Mouse (Mus musculus) megakaryocyte progenitor cell, adult 5-6 weeks (primary cell): Measurements from ENCODE around the gene Ate1. TPM values are rescaled to one million over a fixed set of nuclear protein-coding genes. Genes with fewer than 3 reads are reported as not detected.
"Not testable (repeated sequence)": the region's sequence is repeated elsewhere in the genome, so short reads cannot be mapped to it uniquely, and the experiment has no call there.

Experiments
- ATAC-seq: replicated peaks from 2 replicates; pipeline ENCODE4 v1.8.0; 2016; ENCODE audit warnings: mild to moderate bottlenecking, moderate TSS enrichment, inconsistent platforms; ENCODE audit not compliant: poor library complexity
- total RNA-seq, 2 experiments: library from RNA; stranded (forward) in 1 of 2; stranded (reverse) in 1 of 2; fragments of 157-497, 149-512 nt in 1 of 2; fragments of 200-1000 nt in 1 of 2; gene quantifications; 2 replicates each; pipeline versions ENCODE4 v1.2.3 to v1.2.4; 2015 to 2017

Gene Ate1
- total RNA-seq, 2 experiments from 2014 or later = 24.4 to 44.8 TPM

DNA sequence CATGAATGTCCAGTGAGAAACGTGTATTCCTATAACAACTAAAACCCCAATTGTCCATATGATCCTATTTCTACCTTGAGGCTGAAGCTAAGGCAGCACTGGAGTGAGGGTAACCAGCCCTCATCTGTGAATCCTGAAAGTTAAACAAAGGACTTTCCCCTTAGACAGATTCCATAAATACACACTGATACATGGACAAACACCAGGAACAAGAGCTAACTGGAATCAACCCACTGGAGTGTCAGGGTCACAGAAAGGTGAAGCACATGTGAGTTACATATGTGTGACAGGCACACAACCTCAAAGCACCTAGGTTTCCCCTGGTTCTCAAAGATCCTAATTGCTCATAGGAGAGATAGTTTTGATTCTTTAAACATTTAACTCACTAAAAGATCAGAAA, 100.2 kb downstream of the Ate1 start:
- no peak for ATAC-seq

DNA sequence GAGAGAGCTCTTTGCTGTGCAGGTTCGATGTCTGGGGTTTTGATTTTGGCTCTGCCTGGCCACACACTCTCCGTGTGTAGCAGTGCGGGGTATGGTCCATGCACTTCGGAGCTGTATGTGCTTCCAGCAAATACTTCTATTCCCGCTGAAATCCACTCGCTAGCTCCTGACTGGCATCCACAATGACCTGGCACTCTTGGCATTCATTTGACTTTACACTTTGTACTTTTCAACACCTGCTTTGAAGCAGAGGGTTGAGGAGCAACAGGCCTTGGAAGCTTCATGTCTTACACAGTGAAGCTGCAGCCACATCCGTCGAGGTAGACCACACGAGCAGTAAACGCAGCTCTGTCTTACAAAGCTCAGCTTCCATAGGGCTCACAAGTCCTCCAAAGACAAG, 112.5 kb downstream of the Ate1 start:
- no peak for ATAC-seq

GRCm38 (mm10) chr7:130403346-130403745, 116.8 kb downstream of the Ate1 start:
- no peak for ATAC-seq

- ATAC-seq = no peak
Measured at GRCm38 (mm10) chr7:130394697-130395096, 125.5 kb downstream of the Ate1 start.

- ATAC-seq = not testable (repeated sequence)
Measured at GRCm38 (mm10) chr7:130390060-130390459, 130.1 kb downstream of the Ate1 start.

- no peak for ATAC-seq
Measured at GRCm38 (mm10) chr7:130386308-130386707, 133.9 kb downstream of the Ate1 start.

DNA sequence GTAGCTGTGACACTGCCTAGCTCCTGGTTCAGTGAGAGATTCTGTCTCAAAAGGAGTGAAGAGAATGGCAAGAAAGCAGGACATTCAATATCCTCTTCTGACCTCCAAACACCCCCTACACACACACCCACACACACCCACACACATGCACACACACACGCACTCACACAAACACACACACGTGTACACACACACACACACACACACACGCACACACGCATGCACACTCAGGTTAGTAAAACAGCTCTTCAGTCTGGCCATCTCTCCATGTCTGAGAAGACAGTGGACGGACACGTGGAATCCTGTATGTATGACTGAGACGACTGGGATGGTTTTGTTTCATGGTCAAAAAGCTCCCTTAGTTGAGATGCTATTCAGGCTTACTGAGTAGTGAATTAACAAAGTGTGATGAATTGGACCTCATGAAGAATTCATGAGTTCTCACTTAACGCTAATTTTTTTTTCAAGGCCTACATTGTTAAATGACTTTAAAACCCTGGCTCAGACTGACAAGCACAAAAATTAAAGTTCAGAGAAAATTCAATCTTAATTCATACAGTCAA, 134.4 kb downstream of the Ate1 start:
- ATAC-seq = no peak

GRCm38 (mm10) chr7:130382126-130382525, 138.0 kb downstream of the Ate1 start:
- ATAC-seq = no peak

DNA sequence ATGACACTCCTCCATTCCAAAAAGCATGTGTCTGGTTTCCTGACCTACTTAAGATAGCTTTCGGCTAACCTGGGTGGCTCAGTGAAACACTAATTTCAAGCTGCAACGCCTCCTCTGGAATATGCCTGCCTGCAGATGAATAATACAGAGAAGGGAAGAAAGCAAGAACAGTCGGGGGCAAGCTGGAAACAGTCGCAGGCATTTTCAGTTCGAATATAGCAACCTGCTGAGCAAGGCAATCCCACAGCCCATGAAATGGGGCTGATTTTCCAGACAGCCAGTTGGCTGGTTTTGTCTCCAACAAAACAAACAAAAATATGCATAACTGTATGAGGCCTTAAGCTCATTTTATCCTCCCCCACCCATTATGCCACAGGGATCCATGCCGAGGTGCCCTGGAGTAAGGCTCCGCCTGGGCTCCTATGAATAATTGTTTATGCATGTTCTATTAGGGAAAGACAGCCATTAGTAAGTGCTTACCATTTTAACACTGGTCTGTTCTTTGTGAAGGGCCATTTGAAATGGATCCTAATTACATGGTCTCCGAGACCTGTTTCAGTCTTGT, 138.7 kb downstream of the Ate1 start:
- no peak for ATAC-seq

DNA sequence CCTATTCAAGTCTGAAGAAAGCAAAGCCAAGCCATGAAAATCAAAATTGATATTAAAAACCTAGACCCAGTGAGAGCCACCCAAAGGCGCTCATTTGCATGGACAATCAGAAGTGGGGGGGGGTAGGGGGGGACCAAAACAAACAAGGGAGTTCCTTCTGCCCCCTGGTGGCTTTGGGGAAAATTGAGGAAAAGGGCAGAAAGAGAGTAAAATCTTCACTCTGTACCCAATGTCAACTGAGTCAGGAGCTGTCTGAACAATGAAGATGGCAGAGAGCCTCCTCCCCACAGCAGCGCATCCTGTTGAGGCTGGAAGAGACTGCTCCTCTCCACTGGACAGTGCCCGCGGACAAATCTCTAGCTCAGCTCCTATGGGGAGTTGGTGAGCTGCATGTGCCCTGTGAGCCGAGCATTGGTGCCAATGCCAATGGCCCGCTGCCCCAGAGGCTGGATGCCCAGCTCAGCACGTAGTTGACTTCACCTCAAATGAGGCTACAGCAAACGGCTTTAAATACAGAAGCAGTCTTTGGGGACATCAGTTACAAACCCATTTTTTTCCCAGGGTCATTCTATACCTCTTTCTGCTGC, 139.3 kb downstream of the Ate1 start:
- ATAC-seq = no peak; the same call in 1 of the 2 replicates

GRCm38 (mm10) chr7:130380367-130380766, 139.8 kb downstream of the Ate1 start:
- no peak for ATAC-seq

- no peak for ATAC-seq
Measured at GRCm38 (mm10) chr7:130379886-130380285, 140.3 kb downstream of the Ate1 start.

- peak; percentile 48 for ATAC-seq
Measured at GRCm38 (mm10) chr7:130378308-130378707, 141.9 kb downstream of the Ate1 start.

DNA sequence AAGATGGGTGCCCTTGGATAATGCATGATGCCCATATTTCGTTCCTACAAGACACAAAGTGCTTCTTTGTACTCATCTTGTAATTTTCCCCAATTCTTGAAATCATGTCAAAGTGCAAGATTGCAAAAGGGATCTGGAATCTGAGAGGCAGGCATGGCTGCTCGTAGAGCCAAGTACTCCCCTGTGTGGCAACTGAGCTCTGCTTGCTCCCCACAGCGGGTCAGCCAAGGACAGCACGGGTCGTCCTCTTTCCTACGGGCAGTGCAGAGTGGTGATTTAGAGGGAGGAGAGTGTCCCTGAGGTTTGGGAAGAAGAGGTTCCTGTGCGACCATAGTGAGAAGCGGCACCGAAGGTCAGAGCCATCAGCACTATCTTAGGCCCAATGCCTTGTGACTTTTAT, 145.9 kb downstream of the Ate1 start:
- no peak for ATAC-seq

DNA sequence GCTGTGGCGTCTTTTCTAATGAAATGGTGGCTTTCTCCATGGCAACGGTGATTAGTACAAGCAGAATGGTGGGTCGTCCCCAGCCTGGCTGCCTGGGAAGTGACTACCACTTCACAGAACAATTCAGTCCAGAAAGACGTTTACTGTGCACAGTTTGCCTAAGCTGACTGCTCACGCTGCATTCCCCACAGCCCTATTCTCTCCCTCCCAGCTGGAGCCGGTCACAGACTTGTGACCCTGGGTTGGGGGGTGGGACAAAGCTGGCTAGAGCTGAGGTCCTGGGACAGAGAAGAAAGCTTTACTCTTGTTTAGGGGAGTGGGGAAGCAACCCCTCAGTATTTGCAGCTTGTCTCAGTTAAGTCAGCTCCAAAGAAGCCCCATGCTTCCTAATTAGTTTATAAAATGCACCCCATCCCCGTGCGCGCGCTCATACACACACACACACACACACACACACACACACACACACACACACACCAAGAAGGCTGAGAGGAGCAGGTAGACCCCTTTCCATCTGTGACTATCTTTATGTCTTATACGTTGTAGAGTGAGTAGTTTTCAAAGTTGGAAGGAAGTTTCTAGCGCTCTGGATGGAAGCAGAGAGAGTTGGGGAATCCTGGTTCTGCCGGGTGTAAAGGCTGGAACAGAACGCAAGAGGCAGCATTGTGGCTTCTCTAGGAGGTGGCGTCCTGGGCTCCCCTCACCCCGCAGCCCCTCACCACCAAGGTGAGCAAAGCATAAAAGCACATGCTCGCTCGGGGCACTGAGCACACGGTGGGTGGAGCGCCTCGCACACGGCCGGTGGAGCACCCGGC, 151.1 kb downstream of the Ate1 start:
- no peak for ATAC-seq

DNA sequence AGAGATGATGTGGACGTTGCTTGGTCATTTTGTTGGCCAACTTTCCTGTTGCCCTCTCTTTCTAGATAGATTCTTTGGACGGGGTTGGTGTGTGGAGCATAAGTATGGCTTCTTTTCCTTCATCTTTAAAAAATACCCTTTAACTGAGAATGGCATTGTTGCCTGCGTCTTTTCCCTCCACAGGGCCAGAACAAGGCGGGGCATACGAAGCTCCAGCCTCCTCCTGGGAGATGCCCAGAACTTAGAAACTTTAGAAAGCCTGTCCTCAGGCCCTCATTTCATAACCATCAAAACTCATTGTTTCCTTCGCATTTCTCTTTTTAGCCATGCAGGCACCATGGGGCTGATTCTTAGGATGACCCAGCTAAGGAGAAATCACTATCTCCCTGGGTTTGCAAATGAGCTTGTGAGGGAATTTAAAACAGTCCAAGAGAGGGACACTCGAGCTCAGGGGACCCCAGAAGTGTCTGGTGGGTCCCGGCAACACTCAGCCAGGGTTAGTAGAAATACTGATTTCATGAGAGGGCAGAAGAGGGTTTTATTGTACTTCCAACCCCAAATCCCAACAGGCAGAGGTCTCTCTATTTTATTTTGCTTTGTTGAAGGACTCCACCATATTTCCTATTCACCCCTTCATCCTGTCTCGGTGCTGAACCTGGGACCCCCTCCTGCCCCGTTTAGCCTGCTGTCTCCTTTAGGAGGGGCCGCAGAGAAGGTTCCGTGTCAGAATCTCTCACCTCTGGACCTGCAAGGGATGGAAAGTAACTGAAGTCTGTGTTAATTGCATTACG, 151.9 kb downstream of the Ate1 start:
- ATAC-seq = no peak

DNA sequence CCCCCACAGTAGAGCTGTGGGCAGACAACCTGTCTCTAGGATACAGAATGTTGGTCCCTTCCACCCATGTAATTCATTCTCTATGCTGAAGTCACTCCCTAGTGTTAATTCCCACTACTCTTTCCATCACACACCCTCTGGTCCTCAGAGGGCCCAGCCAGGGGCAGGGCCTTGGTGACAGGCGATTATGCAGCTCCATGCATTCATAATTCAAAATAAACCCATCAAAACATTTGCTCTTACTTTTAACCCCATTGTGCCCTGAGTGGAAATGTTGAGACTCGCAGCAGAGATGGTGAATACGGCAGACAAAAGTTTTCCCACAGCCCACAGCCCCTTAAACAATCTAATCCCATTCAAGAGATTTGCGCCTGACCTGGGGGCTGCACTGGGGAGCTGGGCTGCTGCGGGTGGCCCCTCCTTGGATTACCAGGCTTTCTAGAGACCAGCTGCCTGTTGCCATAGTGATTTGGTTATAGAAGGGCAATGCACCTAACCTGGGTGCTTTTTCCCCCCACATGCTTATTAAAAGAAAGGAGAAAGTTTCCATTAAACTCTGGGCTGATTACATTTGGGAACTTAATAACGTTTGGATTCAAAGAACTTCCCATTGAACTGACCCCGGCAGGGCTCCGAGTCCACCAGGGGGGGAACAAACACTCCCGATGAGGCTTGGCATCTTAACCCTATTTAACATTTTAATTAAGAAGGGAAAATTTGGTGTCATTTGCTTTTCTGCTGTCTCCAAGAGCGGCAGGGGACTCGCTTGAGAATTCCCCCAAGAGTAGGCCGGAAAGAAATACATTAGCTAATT, 152.7 kb downstream of the Ate1 start:
- no peak for ATAC-seq

DNA sequence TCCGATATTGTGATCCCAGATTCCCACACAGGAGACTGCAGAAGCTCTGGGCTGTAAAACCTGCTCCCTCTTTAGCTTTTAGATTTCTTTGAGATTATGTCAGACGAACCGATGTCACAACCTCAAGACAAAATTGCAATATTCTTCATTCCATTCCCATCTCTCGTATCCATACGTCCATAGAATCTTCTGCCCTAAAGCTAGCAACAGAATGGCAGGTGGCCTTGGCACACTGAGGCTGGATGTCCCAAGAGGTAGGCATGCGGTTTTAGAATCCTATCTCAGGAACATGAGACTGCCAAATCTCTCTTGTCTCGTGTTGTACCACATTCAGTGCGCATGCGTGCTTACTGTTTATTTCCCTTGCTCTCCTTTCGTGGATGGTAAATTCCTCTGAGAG, 154.5 kb downstream of the Ate1 start:
- ATAC-seq = no peak
